Mouse (Mus musculus) kidney, embryonic 14.5 days (tissue): ENCODE data around the gene Nphp1. TPM values are rescaled to one million over a fixed set of nuclear protein-coding genes. Genes with fewer than 3 reads are reported as not detected.

ENCODE experiments used
- ATAC-seq: fragments of 200-750 bp; cut with Nextera tagmentation; 2 replicates; pipeline ENCODE4 v1.8.0; 2017; ENCODE audit warnings: moderate number of reproducible peaks, mild to moderate bottlenecking, moderate TSS enrichment, moderate library complexity; ENCODE audit not compliant: low FRiP score, low TSS enrichment
- H3K27ac ChIP-seq: fragments of 300-500 bp; sonication (generic); 2 replicates; pipeline ENCODE4 v1.5.1; 2014; ENCODE audit warnings: low read depth, mild to moderate bottlenecking, low read length, moderate library complexity, mixed read lengths
- H3K27me3 ChIP-seq: fragments of 300-500 bp; sonication (generic); 2 replicates; pipeline ENCODE4 v1.6.1; 2014; ENCODE audit warnings: mild to moderate bottlenecking, low read length; ENCODE audit not compliant: control insufficient read depth, insufficient read depth
- H3K36me3 ChIP-seq: fragments of 300-500 bp; sonication (generic); 2 replicates; pipeline ENCODE4 v1.6.1; 2014; ENCODE audit warnings: low read length, mixed read lengths; ENCODE audit not compliant: control insufficient read depth, insufficient read depth
- H3K4me1 ChIP-seq: fragments of 300-500 bp; sonication (generic); 2 replicates; pipeline ENCODE4 v1.6.1; 2014; ENCODE audit warnings: low read length, mixed read lengths; ENCODE audit not compliant: control insufficient read depth, insufficient read depth
- H3K4me2 ChIP-seq: fragments of 300-500 bp; sonication (generic); replicated peaks from 2 replicates; pipeline ENCODE4 v1.6.1; 2014; ENCODE audit warnings: low read depth, mild to moderate bottlenecking, low read length
- H3K4me3 ChIP-seq: fragments of 300-500 bp; sonication (generic); 2 replicates; pipeline ENCODE4 v1.5.1; 2014; ENCODE audit warnings: mild to moderate bottlenecking, low read length
- H3K9ac ChIP-seq: fragments of 300-500 bp; sonication (generic); 2 replicates; pipeline ENCODE4 v1.6.1; 2014; ENCODE audit warnings: low read depth, mild to moderate bottlenecking, low read length, moderate library complexity
- H3K9me3 ChIP-seq: fragments of 300-500 bp; sonication (generic); 2 replicates; pipeline ENCODE4 v1.6.1; 2016; ENCODE audit warnings: low read length; ENCODE audit not compliant: control insufficient read depth
- WGBS: fragments of 180-500 bp; shearing (Covaris S2); extraction: QIAGEN DNeasy Blood & Tissue Kit; methylation state at CpG from one replicate; pipeline ENCODE4 v1.1.7; 2014; 5-methylcytosine and 5-hydroxymethylcytosine counted together
- polyA plus RNA-seq: library from polyadenylated mRNA; unstranded; fragments of >200 nt; fragmentation: Nextera tagmentation; extraction: Ambion mirVana; gene quantifications from 2 replicates; pipeline ENCODE4 v1.2.1, GENCODE M21; 2014

Gene Nphp1
- polyA plus RNA-seq, 1 experiment from 2014 or later: 32.0 TPM

GRCm38 (mm10) chr2:127778451-127778850, 10.2 kb downstream of the Nphp1 start:
- H3K4me1 ChIP-seq: no peaks in the 10 kb centered on the region; the same call in 1 of the 2 replicates
- no peaks in the 10 kb centered on the region for H3K27me3 ChIP-seq
- ATAC-seq: no peak
- H3K4me2 ChIP-seq: no peak overlapping the region
- H3K9me3 ChIP-seq: no peaks in the 10 kb centered on the region
- H3K4me3 ChIP-seq: no peak overlapping the region
- peaks cover 11% of the 10 kb centered on the region; the same call in 1 of the 2 replicates for H3K36me3 ChIP-seq
- 85% methylated on average over 5 of the region's 5 CpGs for WGBS
- H3K27ac ChIP-seq: no peak overlapping the region
- H3K9ac ChIP-seq: no peak overlapping the region

DNA sequence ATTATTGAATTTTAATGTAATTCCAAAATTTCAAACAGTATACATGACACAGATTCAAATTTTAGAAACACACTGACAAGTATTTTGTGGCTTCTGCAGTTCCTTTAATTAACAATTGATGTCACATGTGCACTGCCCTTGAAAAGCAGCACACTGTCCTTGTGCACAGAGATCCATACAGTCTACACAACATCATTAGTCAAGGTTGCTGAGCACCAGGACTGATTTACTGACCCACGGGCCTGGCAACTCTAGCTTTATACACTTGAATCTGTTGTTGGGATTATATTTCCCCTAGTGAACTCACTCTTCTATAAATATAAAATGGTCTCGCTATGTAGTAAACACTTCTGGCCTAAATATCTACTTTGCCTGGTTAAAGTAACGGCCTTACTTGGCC, 13.7 kb downstream of the Nphp1 start:
- 58% methylated on average over 3 of the region's 3 CpGs for WGBS
- Histone ChIP-seq H3K4me1 (no peaks in the 10 kb centered on the region; the same call in 1 of the 2 replicates), H3K4me2 (no peak overlapping the region), H3K9ac (no peak overlapping the region), H3K36me3 (peaks cover 22% of the 10 kb centered on the region; the same call in 1 of the 2 replicates), H3K27ac (no peak overlapping the region), H3K27me3 (no peaks in the 10 kb centered on the region), H3K9me3 (no peaks in the 10 kb centered on the region), H3K4me3 (no peak overlapping the region)
- no peak for ATAC-seq

- Histone ChIP-seq H3K4me3 (no peak overlapping the region), H3K36me3 (peaks cover 22% of the 10 kb centered on the region; the same call in 1 of the 2 replicates), H3K27me3 (no peaks in the 10 kb centered on the region), H3K4me1 (no peaks in the 10 kb centered on the region; the same call in 1 of the 2 replicates), H3K27ac (no peak overlapping the region), H3K9ac (no peak overlapping the region), H3K4me2 (no peak overlapping the region), H3K9me3 (no peaks in the 10 kb centered on the region)
- ATAC-seq: no peak
- WGBS: 50% methylated on average over 1 of the region's 1 CpGs
Observed at GRCm38 (mm10) chr2:127774578-127774941, 14.1 kb downstream of the Nphp1 start.

- Histone ChIP-seq H3K9me3 (no peaks in the 10 kb centered on the region), H3K4me2 (no peak overlapping the region), H3K27me3 (no peaks in the 10 kb centered on the region), H3K4me1 (no peaks in the 10 kb centered on the region; the same call in 1 of the 2 replicates), H3K4me3 (no peak overlapping the region), H3K27ac (no peak overlapping the region), H3K9ac (no peak overlapping the region), H3K36me3 (peaks cover 25% of the 10 kb centered on the region; the same call in 1 of the 2 replicates)
- 51% methylated on average over 15 of the region's 15 CpGs for WGBS
- no peak for ATAC-seq
Observed at GRCm38 (mm10) chr2:127773938-127774577, 14.6 kb downstream of the Nphp1 start.

DNA sequence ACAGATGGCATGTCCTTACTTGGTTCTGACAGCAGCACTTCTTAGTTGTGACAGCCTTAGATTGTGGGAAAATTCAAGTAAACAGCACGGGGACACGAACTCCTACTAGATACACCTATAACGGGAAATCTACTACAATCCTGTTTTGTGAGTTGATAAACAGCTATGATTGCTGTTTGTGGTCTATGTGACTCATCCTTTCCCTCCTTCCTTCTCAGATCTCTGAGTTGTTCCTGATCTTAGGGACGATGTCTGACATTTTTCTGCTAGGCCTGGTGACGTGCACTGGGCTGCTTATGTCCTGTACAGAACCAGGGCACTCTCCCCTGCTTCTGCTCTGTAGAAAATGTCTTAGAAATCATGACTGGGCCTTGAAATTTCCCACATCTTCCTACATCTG, 27.1 kb downstream of the Nphp1 start:
- ATAC-seq: no peak

GRCm38 (mm10) chr2:127760429-127761000, 28.2 kb downstream of the Nphp1 start:
- WGBS: 77% methylated on average over 10 of the region's 10 CpGs
- H3K27ac ChIP-seq: no peak overlapping the region
- peaks cover 8% of the 10 kb centered on the region for H3K4me1 ChIP-seq
- H3K9me3 ChIP-seq: no peaks in the 10 kb centered on the region
- H3K4me3 ChIP-seq: no peak overlapping the region
- no peaks in the 10 kb centered on the region for H3K27me3 ChIP-seq
- no peak for ATAC-seq
- no peak overlapping the region for H3K4me2 ChIP-seq
- H3K9ac ChIP-seq: no peak overlapping the region
- H3K36me3 ChIP-seq: peaks cover 18% of the 10 kb centered on the region

More for the DNA sequence above, 27.1 kb downstream of the Nphp1 start:
- H3K27ac ChIP-seq: no peak overlapping the region
- H3K9me3 ChIP-seq: no peaks in the 10 kb centered on the region
- 94% methylated on average over 5 of the region's 5 CpGs for WGBS
- H3K4me1 ChIP-seq: peaks cover 8% of the 10 kb centered on the region
- no peaks in the 10 kb centered on the region for H3K27me3 ChIP-seq
- no peak overlapping the region for H3K9ac ChIP-seq
- H3K4me2 ChIP-seq: no peak overlapping the region
- peaks cover 18% of the 10 kb centered on the region for H3K36me3 ChIP-seq
- no peak overlapping the region for H3K4me3 ChIP-seq

DNA sequence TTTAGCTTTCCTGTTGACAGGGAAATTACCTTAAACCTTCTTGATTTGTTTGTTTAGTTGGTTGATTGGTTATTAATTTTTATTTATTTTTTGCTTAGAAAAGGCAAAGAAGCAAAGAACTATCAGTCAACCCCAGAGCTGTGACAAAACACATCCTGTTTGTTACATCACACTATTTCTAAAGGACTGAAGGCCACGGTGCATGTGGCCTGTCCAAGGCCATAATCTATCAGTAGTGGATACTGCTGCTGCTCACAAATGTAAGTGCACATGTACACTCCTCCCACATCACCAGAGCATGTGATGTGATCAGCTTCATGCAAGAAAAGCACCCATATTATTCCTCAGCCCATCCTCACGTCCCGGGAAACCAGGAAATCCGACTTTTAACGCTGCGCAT, 28.7 kb downstream of the Nphp1 start:
- Histone ChIP-seq H3K9me3 (no peaks in the 10 kb centered on the region), H3K4me1 (peaks cover 8% of the 10 kb centered on the region), H3K4me2 (no peak overlapping the region), H3K4me3 (no peak overlapping the region), H3K9ac (no peak overlapping the region), H3K27ac (no peak overlapping the region), H3K27me3 (no peaks in the 10 kb centered on the region), H3K36me3 (peaks cover 18% of the 10 kb centered on the region)
- 90% methylated on average over 6 of the region's 6 CpGs for WGBS
- no peak for ATAC-seq

DNA sequence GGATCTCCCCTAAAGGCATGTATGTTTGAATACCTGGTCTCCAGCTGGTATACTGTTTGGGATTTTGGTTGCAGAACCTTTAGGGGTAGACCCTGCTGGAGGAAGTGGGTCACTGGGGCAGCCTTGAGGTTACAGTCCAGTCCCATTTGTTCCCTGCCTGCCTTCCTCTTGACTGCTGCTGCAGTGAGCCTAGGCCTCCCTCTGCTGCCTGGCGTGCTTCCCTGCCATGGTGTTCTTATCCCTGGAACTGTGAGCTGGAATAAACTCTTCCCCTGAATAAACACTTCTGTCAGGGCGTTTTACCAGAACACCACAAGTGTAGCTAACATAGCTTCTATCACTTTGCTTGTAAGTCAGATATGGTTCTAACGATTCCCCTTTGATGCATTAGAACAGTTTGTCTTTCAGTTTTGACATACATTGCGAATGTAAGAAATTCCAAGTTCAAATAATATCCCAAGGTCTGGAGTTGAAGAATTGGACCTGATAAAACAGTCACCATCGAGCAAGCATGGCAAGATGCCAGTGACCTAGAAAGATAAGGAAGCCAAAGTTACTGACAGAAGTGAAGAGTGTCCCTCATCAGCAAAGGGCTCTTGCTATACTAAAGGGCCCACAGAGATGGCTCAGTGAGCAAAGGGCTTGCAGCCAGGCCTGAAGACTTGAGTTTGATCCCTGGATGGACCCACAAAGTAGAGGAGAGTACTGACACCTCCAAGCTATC, 29.4 kb downstream of the Nphp1 start:
- ATAC-seq: no peak
- Histone ChIP-seq H3K4me2 (no peak overlapping the region), H3K27me3 (no peaks in the 10 kb centered on the region), H3K4me1 (peaks cover 8% of the 10 kb centered on the region), H3K27ac (no peak overlapping the region), H3K9me3 (no peaks in the 10 kb centered on the region), H3K36me3 (peaks cover 18% of the 10 kb centered on the region), H3K4me3 (no peak overlapping the region), H3K9ac (no peak overlapping the region)
- 87% methylated on average over 5 of the region's 5 CpGs for WGBS

GRCm38 (mm10) chr2:127757171-127757570, 31.5 kb downstream of the Nphp1 start:
- Histone ChIP-seq H3K9ac (no peak overlapping the region), H3K4me1 (peaks cover 11% of the 10 kb centered on the region), H3K36me3 (peaks cover 10% of the 10 kb centered on the region), H3K4me2 (no peak overlapping the region; the same call in 1 of the 2 replicates), H3K27ac (no peak overlapping the region), H3K27me3 (no peaks in the 10 kb centered on the region), H3K4me3 (no peak overlapping the region), H3K9me3 (no peaks in the 10 kb centered on the region)
- ATAC-seq: peak; percentile 73
- 15% methylated on average over 8 of the region's 8 CpGs for WGBS
